Mouse (Mus musculus) heart, adult 2 months (tissue): ENCODE data around the gene Slc25a36. TPM values are rescaled to one million over a fixed set of nuclear protein-coding genes. Genes with fewer than 3 reads are reported as not detected.
A peak's percentile ranks its signal among the peaks of the same experiment; 100 is the strongest.

ENCODE experiments used
- DNase-seq, 2 experiments: peaks; one replicate each; pipeline ENCODE4 v3.0.0; 2021
- H3K27ac ChIP-seq: fragments of 200-600 bp; 2 replicates; pipeline ENCODE4 v1.8.1; 2022
- H3K27me3 ChIP-seq: fragments of 200-500 bp; 2 replicates; pipeline ENCODE4 v1.6.1; 2012; ENCODE audit warnings: mild to moderate bottlenecking, low read length, inconsistent platforms, mixed read lengths; ENCODE audit not compliant: control insufficient read depth, insufficient read depth
- H3K36me3 ChIP-seq: fragments of 200-500 bp; 2 replicates; pipeline ENCODE4 v1.6.1; 2012; ENCODE audit warnings: low read length, inconsistent platforms; ENCODE audit not compliant: control insufficient read depth, insufficient read depth
- H3K4me1 ChIP-seq: fragments of 200-500 bp; 2 replicates; pipeline ENCODE4 v1.6.1; 2011; ENCODE audit warnings: low read length; ENCODE audit not compliant: control insufficient read depth, insufficient read depth
- H3K4me3 ChIP-seq: fragments of 200-600 bp; 2 replicates; pipeline ENCODE4 v1.8.1; 2022
- H3K79me2 ChIP-seq: fragments of 200-500 bp; replicated peaks from 2 replicates; pipeline ENCODE4 v1.6.1; 2012; ENCODE audit warnings: mild to moderate bottlenecking, inconsistent platforms, low read length, moderate library complexity, mixed read lengths; ENCODE audit not compliant: control insufficient read depth, insufficient read depth
- H3K9ac ChIP-seq: fragments of 200-500 bp; 2 replicates; pipeline ENCODE4 v1.6.1; 2012; ENCODE audit warnings: low read depth, mild to moderate bottlenecking, control low read depth, inconsistent platforms, low read length, mixed read lengths
- CTCF ChIP-seq: fragments of 200-600 bp; IDR thresholded peaks from 2 replicates; pipeline ENCODE4 v1.8.1; 2022; ENCODE audit warnings: antibody characterized with exemption, mild to moderate bottlenecking, moderate library complexity
- EP300 ChIP-seq: fragments of 200-500 bp; IDR thresholded peaks from 2 replicates; pipeline ENCODE4 v1.6.1; 2011; ENCODE audit warnings: low read depth, low read length, control low read depth; ENCODE audit not compliant: insufficient read depth
- POLR2A ChIP-seq: fragments of 200-500 bp; IDR thresholded peaks from 2 replicates; pipeline ENCODE4 v1.6.1; 2011; ENCODE audit warnings: mild to moderate bottlenecking, low read depth, low read length, control low read depth; ENCODE audit not compliant: insufficient read depth
- WGBS: fragments of 180-500 bp; shearing (Covaris S2); methylation state at CpG from one replicate; pipeline ENCODE4 v1.1.7; 2018; 5-methylcytosine and 5-hydroxymethylcytosine counted together
- intact Hi-C: fragments of 180-260 bp; cut with DNase I; formaldehyde crosslinking; loops from one replicate; pipeline ENCODE4 v1.15.1; 2025
- polyA plus RNA-seq: library from polyadenylated mRNA; depleted of rRNA; stranded (reverse); fragments of >200 nt; gene quantifications from 2 replicates; pipeline ENCODE4 v1.2.3, GENCODE M21; 2012
- total RNA-seq, 2 experiments: library from RNA; stranded (reverse); gene quantifications; 2 replicates each; pipeline ENCODE4 v1.2.3; 2021

Slc25a36 gene
- total and polyA plus RNA-seq, 3 experiments: 14.1 to 35.1 (median 34.7) TPM

DNA sequence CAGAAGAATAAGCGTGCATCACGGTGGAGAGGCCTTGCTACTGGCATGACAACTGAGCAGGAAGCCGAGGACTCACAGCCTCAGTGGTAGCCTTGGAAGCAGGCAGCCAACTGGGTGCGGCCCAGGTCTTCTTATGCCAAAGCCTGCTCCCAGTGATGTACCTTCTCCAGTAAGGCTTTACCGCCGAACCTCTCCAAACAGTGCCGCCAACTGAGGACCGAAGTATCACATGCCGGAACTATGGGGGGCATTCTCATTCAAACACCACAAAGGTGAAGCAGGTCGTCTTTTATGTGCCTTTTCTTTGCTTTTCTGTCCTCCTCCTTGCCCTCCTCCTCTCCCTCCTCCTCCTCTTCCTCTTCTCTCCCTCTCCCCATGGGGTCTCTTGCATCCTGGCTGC, 3.3 kb upstream of the Slc25a36 start:
- peaks cover 1% of the 10 kb centered on the region; the same call in 1 of the 2 replicates for H3K79me2 ChIP-seq
- H3K27me3 ChIP-seq: no peaks in the 10 kb centered on the region
- H3K4me1 ChIP-seq: no peaks in the 10 kb centered on the region
- DNase-seq: no peak
- H3K27ac ChIP-seq: no peak overlapping the region
- intact Hi-C loops: no loop called here
- H3K4me3 ChIP-seq: no peak overlapping the region
- no peak for TF ChIP-seq CTCF
- TF ChIP-seq POLR2A: no peak
- TF ChIP-seq EP300: no peak
- H3K36me3 ChIP-seq: peaks cover 1% of the 10 kb centered on the region
- H3K9ac ChIP-seq: no peak overlapping the region
- 88% methylated on average over 10 of the region's 10 CpGs for WGBS

DNA sequence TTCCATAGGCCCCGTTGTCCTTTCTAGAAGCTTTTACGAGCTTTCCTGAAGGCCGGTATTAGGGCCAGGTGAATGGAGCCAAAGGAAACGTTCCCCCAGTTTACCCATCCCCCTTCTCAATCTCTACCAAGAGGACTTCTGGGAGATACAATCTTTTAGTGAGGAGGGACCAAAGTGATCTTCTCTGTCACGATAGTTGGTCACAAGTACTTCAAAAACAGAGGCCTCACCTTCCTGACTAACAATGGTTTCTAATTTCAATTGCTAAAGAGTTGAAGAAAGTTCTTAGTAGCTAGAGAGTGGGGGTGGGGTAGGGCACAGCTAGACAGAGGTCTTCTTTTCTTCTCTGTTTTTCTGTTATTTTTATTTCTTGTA, 2.6 kb upstream of the Slc25a36 start:
- Histone ChIP-seq H3K79me2 (peaks cover 1% of the 10 kb centered on the region; the same call in 1 of the 2 replicates), H3K9ac (no peak overlapping the region), H3K27me3 (no peaks in the 10 kb centered on the region), H3K4me1 (peaks cover 3% of the 10 kb centered on the region; the same call in 1 of the 2 replicates), H3K27ac (peak overlapping the region; percentile 43; the same call in 1 of the 2 replicates), H3K36me3 (peaks cover 8% of the 10 kb centered on the region), H3K4me3 (no peak overlapping the region)
- no peak for DNase-seq
- intact Hi-C loops: no loop called here
- TF ChIP-seq POLR2A (no peak), CTCF (no peak), EP300 (no peak)
- WGBS: 17% methylated on average over 5 of the region's 5 CpGs

DNA sequence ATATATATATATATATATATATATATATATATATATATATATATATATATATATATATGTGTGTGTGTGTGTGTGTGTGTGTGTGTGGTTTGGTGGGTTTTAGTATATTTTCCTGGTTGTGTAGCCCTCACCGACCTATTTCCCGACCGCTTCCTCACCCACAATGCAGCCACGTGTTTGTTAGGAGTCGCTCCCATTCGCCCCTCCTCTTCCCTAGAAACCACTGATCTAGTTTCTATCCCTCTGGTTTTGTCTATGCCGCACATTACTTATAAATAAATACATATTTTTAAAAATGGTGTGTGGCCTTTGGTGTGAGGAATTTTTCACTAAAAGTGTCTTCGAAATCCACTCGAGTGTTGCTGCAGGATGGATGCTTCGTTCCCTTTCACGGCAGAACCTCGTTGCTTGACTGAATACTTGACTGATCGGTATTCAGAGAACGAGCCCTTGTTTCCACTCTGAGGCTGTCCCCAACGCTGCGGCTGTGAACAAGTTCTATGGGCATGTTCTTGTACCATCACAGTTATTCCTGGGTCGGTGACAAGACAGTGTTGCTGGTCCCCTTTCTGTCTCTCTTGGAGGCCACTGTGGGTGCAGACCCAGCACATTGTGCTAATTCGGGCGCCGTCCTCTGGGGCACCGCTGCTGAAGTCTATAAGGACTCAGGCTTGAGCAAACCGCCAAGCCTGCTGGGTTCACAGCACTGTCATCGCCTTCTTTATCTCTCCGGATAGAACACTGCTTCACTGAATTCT, 2.0 kb upstream of the Slc25a36 start:
- Histone ChIP-seq H3K36me3 (peaks cover 8% of the 10 kb centered on the region), H3K9ac (no peak overlapping the region), H3K4me1 (peaks cover 3% of the 10 kb centered on the region; the same call in 1 of the 2 replicates), H3K79me2 (peaks cover 1% of the 10 kb centered on the region; the same call in 1 of the 2 replicates), H3K27me3 (no peaks in the 10 kb centered on the region), H3K27ac (peak overlapping the region; percentile 43), H3K4me3 (no peak overlapping the region)
- 32% methylated on average over 24 of the region's 24 CpGs for WGBS
- TF ChIP-seq EP300: no peak
- TF ChIP-seq CTCF: no peak
- no peak for TF ChIP-seq POLR2A
- intact Hi-C loops: no loop called here
- peak in 1 of 2 experiments; percentile 30 for DNase-seq

DNA sequence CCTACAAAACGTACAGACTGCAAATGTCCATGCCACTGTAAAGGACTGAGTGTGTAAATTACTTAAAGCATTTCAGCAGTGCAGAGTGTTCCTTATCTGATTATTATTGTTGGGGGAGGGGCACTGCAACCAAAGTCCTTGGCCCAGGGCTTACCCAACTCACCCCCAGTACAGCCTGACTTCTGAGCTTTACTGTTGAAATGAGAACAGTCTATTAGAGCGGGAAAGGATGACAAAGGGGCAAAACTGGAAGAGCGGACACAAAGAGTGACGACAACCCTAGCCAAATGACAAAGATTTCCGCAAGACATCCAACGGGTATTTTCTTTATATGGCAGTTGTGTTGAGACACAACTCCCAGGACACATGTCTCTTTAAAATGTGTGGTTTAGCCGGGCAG, 1.3 kb upstream of the Slc25a36 start:
- Histone ChIP-seq H3K9ac (no peak overlapping the region), H3K4me3 (no peak overlapping the region), H3K79me2 (peaks cover 3% of the 10 kb centered on the region), H3K4me1 (peaks cover 3% of the 10 kb centered on the region), H3K36me3 (peaks cover 8% of the 10 kb centered on the region), H3K27me3 (no peaks in the 10 kb centered on the region), H3K27ac (no peak overlapping the region)
- TF ChIP-seq EP300 (no peak), CTCF (no peak), POLR2A (no peak)
- no peak for DNase-seq
- intact Hi-C loops: no loop called here
- WGBS: 86% methylated on average over 7 of the region's 7 CpGs

DNA sequence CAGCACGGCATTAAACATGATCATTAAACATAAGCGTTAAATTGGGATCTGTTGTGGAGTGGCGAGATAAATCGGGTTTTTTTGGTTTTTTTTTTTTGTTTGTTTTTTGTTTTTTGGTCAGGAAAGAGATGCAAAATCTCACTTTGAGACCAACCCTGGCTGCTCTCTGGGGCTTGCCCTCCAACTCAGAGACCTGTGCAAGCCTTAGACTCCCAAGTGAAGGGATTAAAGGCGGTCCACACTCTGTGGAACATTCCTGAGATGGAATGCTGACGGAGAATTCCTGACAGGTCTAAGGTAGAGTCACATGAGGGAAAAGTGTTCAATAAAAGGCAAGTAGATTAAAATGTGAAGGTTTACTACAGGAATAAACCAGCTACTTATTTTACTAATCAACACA, 549 bp upstream of the Slc25a36 start:
- H3K79me2 ChIP-seq: peaks cover 3% of the 10 kb centered on the region
- intact Hi-C loops: no loop called here
- peaks cover 3% of the 10 kb centered on the region for H3K4me1 ChIP-seq
- no peak for DNase-seq
- no peaks in the 10 kb centered on the region for H3K27me3 ChIP-seq
- H3K36me3 ChIP-seq: peaks cover 8% of the 10 kb centered on the region
- 16% methylated on average over 6 of the region's 6 CpGs for WGBS
- TF ChIP-seq POLR2A (no peak), CTCF (no peak), EP300 (no peak)
- H3K27ac ChIP-seq: peak overlapping the region; percentile 92
- peak overlapping the region; percentile 76 for H3K4me3 ChIP-seq
- H3K9ac ChIP-seq: peak overlapping the region; percentile 75

DNA sequence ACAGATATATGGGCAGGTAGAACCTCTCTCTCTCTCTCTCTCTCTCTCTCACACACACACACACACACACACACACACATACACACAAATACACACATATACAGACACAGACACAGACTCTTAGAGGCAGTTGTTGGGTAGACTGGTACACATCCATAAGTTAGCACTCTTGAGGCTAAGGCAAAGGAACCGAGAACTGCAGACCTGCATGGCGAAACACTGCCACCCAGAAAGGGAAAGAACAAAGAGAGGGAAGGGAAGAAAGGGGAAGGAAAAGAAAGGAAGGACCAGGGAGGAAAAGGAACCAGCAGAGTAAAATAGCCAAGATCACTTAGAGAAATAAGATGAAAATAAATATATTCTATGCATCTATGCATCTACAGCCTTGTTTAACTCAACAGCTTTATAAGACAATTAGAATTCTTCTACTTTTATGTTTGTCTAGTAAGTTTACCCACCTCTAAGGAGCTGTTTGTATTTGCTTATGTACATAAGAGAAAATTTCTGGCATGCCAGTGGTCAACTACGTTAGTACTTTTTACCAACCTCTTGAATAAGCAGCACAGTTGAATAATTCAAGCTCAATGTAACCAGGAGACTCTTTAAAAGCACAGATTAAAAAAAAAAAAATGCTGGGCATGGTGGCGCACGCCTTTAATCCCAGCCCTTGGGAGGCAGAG, 4.3 kb downstream of the Slc25a36 start:
- H3K27ac ChIP-seq: no peak overlapping the region
- 86% methylated on average over 5 of the region's 5 CpGs for WGBS
- peaks cover 12% of the 10 kb centered on the region for H3K4me1 ChIP-seq
- no peak overlapping the region for H3K4me3 ChIP-seq
- no peaks in the 10 kb centered on the region for H3K27me3 ChIP-seq
- TF ChIP-seq EP300: no peak
- TF ChIP-seq POLR2A: no peak
- DNase-seq: no peak
- intact Hi-C loops: no loop called here
- H3K79me2 ChIP-seq: peaks cover 7% of the 10 kb centered on the region
- no peak overlapping the region for H3K9ac ChIP-seq
- H3K36me3 ChIP-seq: peaks cover 17% of the 10 kb centered on the region
